Mouse (Mus musculus): ENCODE measurements around the gene Kcnq1. TPM values are rescaled to one million over a fixed set of nuclear protein-coding genes. Genes with fewer than 3 reads are reported as not detected.

The Kcnq1 gene
- total and polyA plus RNA-seq, 3 experiments, result 0.63 to 0.96 TPM; not detected in 1

DNA sequence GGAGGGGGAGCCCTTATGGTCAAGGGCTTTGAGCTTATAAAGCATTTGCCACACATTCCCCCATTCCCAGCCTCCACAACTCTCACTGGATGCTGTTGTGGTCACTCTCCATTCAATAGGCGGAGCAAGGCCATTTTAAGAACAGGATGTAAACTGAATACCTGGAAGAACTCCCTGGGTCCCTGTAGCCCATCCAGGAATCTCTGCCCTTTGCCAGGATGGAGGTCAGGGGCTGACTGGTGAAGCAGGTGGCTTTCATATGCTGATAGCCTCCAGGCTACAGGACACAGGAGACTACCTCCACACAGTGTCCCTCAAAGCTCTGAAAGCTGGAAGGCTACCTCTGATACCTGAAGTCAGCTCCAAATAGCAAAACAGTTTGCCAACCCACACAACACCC lies 326.5 kb downstream of the Kcnq1 start:
- no peak overlapping the region for H3K27ac ChIP-seq (ENCODE audit: control insufficient read depth, low read depth, low read length)
- H3K79me2 ChIP-seq (ENCODE audit: control insufficient read depth, insufficient read depth, low read length, poor library complexity), result no peaks in the 10 kb centered on the region
- no peak for TF ChIP-seq RAD21 (IDR thresholded peaks at IDR 0.05; ENCODE audit: low read depth, low read length)
- TF ChIP-seq GABPA (IDR thresholded peaks at IDR 0.05; ENCODE audit: low read depth, low read length), result no peak
- TF ChIP-seq POLR2A (IDR thresholded peaks at IDR 0.05; ENCODE audit: control insufficient read depth in 1 of 2, insufficient read depth in 1 of 2, low read depth in 1 of 2, low read length in 2 of 2, poor library complexity in 1 of 2), result no peak
- TF ChIP-seq RCOR1 (IDR thresholded peaks at IDR 0.05; ENCODE audit: low read depth, low read length), result no peak
- no peak for TF ChIP-seq MEF2A (IDR thresholded peaks at IDR 0.05; ENCODE audit: extremely low read depth, insufficient replicate concordance, low read depth, low read length, poor library complexity, severe bottlenecking)
- TF ChIP-seq POLR2AphosphoS2 (IDR thresholded peaks at IDR 0.05; ENCODE audit: low read length), result no peak
- no peak for TF ChIP-seq CHD2 (IDR thresholded peaks at IDR 0.05; ENCODE audit: low read length)
- TF ChIP-seq MXI1 (IDR thresholded peaks at IDR 0.05; ENCODE audit: low read depth, low read length), result no peak
- TF ChIP-seq MYC (IDR thresholded peaks at IDR 0.05; ENCODE audit: low read depth, low read length), result no peak
- TF ChIP-seq ZNF384 (IDR thresholded peaks at IDR 0.05; ENCODE audit: low read depth, low read length), result no peak
- TF ChIP-seq KAT2A (conservative IDR thresholded peaks at IDR 0.05; ENCODE audit: low read depth, low read length), result no peak
- TF ChIP-seq MYB (IDR thresholded peaks at IDR 0.05; ENCODE audit: low read depth, low read length), result no peak
- no peak for TF ChIP-seq EP300 (IDR thresholded peaks at IDR 0.05; ENCODE audit: low read depth in 1 of 2, low read length in 2 of 2)
- no peak for TF ChIP-seq NRF1 (IDR thresholded peaks at IDR 0.05; ENCODE audit: insufficient read depth, low read depth, low read length, poor library complexity, severe bottlenecking)
- no peak for TF ChIP-seq POLR2AphosphoS5 (IDR thresholded peaks at IDR 0.05; ENCODE audit: borderline replicate concordance, low read depth, low read length)
- no peak for TF ChIP-seq ZKSCAN1 (IDR thresholded peaks at IDR 0.05; ENCODE audit: low read depth, low read length)
- TF ChIP-seq CHD1 (IDR thresholded peaks at IDR 0.05; ENCODE audit: low read depth, low read length), result no peak
- no peak for TF ChIP-seq UBTF (IDR thresholded peaks at IDR 0.05; ENCODE audit: borderline replicate concordance, insufficient read depth, low read depth, low read length)
- no peak for TF ChIP-seq BHLHE40 (IDR thresholded peaks at IDR 0.05; ENCODE audit: borderline replicate concordance, low read depth, low read length)
- no peaks in the 10 kb centered on the region for H3K4me1 ChIP-seq (ENCODE audit: control insufficient read depth in 1 of 2, insufficient read depth in 2 of 2, low read length in 2 of 2)
- no peak for DNase-seq (ENCODE audit: low read depth, low spot score)
- no peaks in the 10 kb centered on the region for H3K9me3 ChIP-seq (replicated peaks; ENCODE audit: insufficient read depth, low read length)
- no peaks in the 10 kb centered on the region for H3K36me3 ChIP-seq (ENCODE audit: control insufficient read depth in 1 of 2, insufficient read depth in 2 of 2, low read length in 2 of 2)
- no peak overlapping the region for H3K4me3 ChIP-seq (ENCODE audit: control insufficient read depth in 1 of 2, insufficient read depth in 1 of 2, low read depth in 2 of 2, low read length in 2 of 2)
- no peaks in the 10 kb centered on the region; a peak in 1 of 4 replicates for H3K27me3 ChIP-seq (ENCODE audit: control insufficient read depth in 1 of 2, insufficient read depth in 2 of 2, low read length in 2 of 2)
- no peak overlapping the region for H3K9ac ChIP-seq (ENCODE audit: control insufficient read depth, low read depth, low read length, poor library complexity, severe bottlenecking)

DNA sequence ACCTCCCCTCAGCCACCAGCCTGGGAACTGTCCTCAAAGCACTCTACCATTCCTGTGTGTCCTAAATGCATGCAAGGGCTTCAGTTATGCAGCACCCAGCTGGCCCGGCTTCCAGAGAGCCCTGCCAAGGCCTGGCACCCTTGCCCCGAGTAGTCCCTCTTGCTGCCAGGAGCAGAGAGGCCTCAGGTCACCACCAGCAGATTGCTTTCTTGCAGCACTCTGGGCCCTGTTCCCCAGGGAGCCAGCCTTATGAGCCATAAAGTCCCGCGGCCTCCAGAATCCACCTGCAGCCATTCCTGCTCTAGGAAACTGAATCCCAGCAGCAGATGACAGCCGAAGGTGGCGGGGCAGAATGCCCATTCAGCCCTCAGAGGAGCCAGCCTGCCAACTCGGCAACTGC lies 327.2 kb downstream of the Kcnq1 start:
- Histone ChIP-seq H3K27ac (ENCODE audit: control insufficient read depth, low read depth, low read length) (no peak overlapping the region), H3K79me2 (ENCODE audit: control insufficient read depth, insufficient read depth, low read length, poor library complexity) (no peaks in the 10 kb centered on the region), H3K4me3 (ENCODE audit: control insufficient read depth in 1 of 2, insufficient read depth in 1 of 2, low read depth in 2 of 2, low read length in 2 of 2) (no peak overlapping the region), H3K27me3 (ENCODE audit: control insufficient read depth in 1 of 2, insufficient read depth in 2 of 2, low read length in 2 of 2) (no peaks in the 10 kb centered on the region; a peak in 1 of 4 replicates), H3K9me3 (replicated peaks; ENCODE audit: insufficient read depth, low read length) (no peaks in the 10 kb centered on the region), H3K9ac (ENCODE audit: control insufficient read depth, low read depth, low read length, poor library complexity, severe bottlenecking) (no peak overlapping the region), H3K4me1 (ENCODE audit: control insufficient read depth in 1 of 2, insufficient read depth in 2 of 2, low read length in 2 of 2) (no peaks in the 10 kb centered on the region), H3K36me3 (ENCODE audit: control insufficient read depth in 1 of 2, insufficient read depth in 2 of 2, low read length in 2 of 2) (no peaks in the 10 kb centered on the region)
- TF ChIP-seq EP300 (IDR thresholded peaks at IDR 0.05; ENCODE audit: low read depth in 1 of 2, low read length in 2 of 2) (no peak), NRF1 (IDR thresholded peaks at IDR 0.05; ENCODE audit: insufficient read depth, low read depth, low read length, poor library complexity, severe bottlenecking) (no peak), CTCF (IDR thresholded peaks at IDR 0.05 in 2 of 3, conservative IDR thresholded peaks at IDR 0.05 in 1 of 3; ENCODE audit: control insufficient read depth in 1 of 3, insufficient read depth in 1 of 3, low read depth in 2 of 3, low read length in 3 of 3, poor library complexity in 1 of 3, severe bottlenecking in 1 of 3) (no peak)
- no peak for DNase-seq (ENCODE audit: low read depth, low spot score)

All from MEL (cell line).